Mouse (Mus musculus): ENCODE data around the gene Nrxn1.
A peak's percentile ranks its signal among the peaks of the same experiment; 100 is the strongest.

Nrxn1 gene

GRCm38 (mm10) chr17:91093042-91093080 lies at the start of gene Nrxn1:
TSS of gene Nrxn1 (minus strand) at chr17:91093071.
- DNase-seq (ENCODE audit: low spot score): no peak

GRCm38 (mm10) chr17:91136859-91137258 lies 44.0 kb upstream of the Nrxn1 start:
- no peak for DNase-seq (ENCODE audit: low spot score)

GRCm38 (mm10) chr17:91112880-91113628 lies 20.2 kb upstream of the Nrxn1 start:
- no peak for DNase-seq (ENCODE audit: low spot score)

- DNase-seq (ENCODE audit: low spot score): no peak
Measured at GRCm38 (mm10) chr17:91112085-91112484, 19.2 kb upstream of the Nrxn1 start.

- DNase-seq (ENCODE audit: low spot score): no peak
Measured at GRCm38 (mm10) chr17:91093081-91093875, 407 bp upstream of the Nrxn1 start.

GRCm38 (mm10) chr17:91092421-91093041 lies 340 bp downstream of the Nrxn1 start:
- DNase-seq (ENCODE audit: low spot score): peak; percentile 26

- no peak for DNase-seq (ENCODE audit: low spot score)
Measured at GRCm38 (mm10) chr17:91090631-91091030, 2.2 kb downstream of the Nrxn1 start.

GRCm38 (mm10) chr17:91088991-91089390 lies 3.9 kb downstream of the Nrxn1 start:
- no peak for DNase-seq (ENCODE audit: low spot score)

GRCm38 (mm10) chr17:91088037-91088715 lies 4.7 kb downstream of the Nrxn1 start:
- DNase-seq (ENCODE audit: low spot score): no peak

GRCm38 (mm10) chr17:91086412-91086811 lies 6.5 kb downstream of the Nrxn1 start:
- DNase-seq (ENCODE audit: low spot score): no peak

GRCm38 (mm10) chr17:91085416-91085815 lies 7.5 kb downstream of the Nrxn1 start:
- no peak for DNase-seq (ENCODE audit: low spot score)

- no peak for DNase-seq (ENCODE audit: low spot score)
Measured at GRCm38 (mm10) chr17:91079096-91079495, 13.8 kb downstream of the Nrxn1 start.

- DNase-seq (ENCODE audit: low spot score): no peak
Measured at GRCm38 (mm10) chr17:91074780-91075179, 18.1 kb downstream of the Nrxn1 start.

GRCm38 (mm10) chr17:91033466-91033865 lies 59.4 kb downstream of the Nrxn1 start:
- no peak for DNase-seq (ENCODE audit: low spot score)

- no peak for DNase-seq (ENCODE audit: low spot score)
Measured at GRCm38 (mm10) chr17:91025061-91025623, 67.7 kb downstream of the Nrxn1 start.

GRCm38 (mm10) chr17:91007385-91008089 lies 85.3 kb downstream of the Nrxn1 start:
- no peak for DNase-seq (ENCODE audit: low spot score)

GRCm38 (mm10) chr17:91000389-91000788 lies 92.5 kb downstream of the Nrxn1 start:
- DNase-seq (ENCODE audit: low spot score): no peak

- no peak for DNase-seq (ENCODE audit: low spot score)
Measured at GRCm38 (mm10) chr17:90999667-91000154, 93.2 kb downstream of the Nrxn1 start.

GRCm38 (mm10) chr17:90997714-90998113 lies 95.2 kb downstream of the Nrxn1 start:
- DNase-seq (ENCODE audit: low spot score): no peak

- no peak for DNase-seq (ENCODE audit: low spot score)
Measured at GRCm38 (mm10) chr17:90995436-90995835, 97.4 kb downstream of the Nrxn1 start.

GRCm38 (mm10) chr17:90994247-90994646 lies 98.6 kb downstream of the Nrxn1 start:
- no peak for DNase-seq (ENCODE audit: low spot score)

- DNase-seq (ENCODE audit: low spot score): no peak
Measured at GRCm38 (mm10) chr17:90990747-90991146, 102.1 kb downstream of the Nrxn1 start.

Measured in MN1 (cell line).